Mouse (Mus musculus) cortical plate, adult 2 months (tissue): Measurements from ENCODE around the gene Gm11492.

ENCODE experiments used
- CTCF ChIP-seq: fragments of 200-500 bp; IDR thresholded peaks from 2 replicates; pipeline ENCODE4 v1.5.1; 2011; ENCODE audit warnings: mild to moderate bottlenecking, control low read depth, low read length; ENCODE audit not compliant: insufficient read depth; ENCODE audit errors: extremely low read depth
- POLR2A ChIP-seq: fragments of 200-500 bp; IDR thresholded peaks from 2 replicates; pipeline ENCODE4 v1.6.1; 2011; ENCODE audit warnings: mild to moderate bottlenecking, low read length, control low read depth; ENCODE audit not compliant: insufficient read depth; ENCODE audit errors: extremely low read depth

DNA sequence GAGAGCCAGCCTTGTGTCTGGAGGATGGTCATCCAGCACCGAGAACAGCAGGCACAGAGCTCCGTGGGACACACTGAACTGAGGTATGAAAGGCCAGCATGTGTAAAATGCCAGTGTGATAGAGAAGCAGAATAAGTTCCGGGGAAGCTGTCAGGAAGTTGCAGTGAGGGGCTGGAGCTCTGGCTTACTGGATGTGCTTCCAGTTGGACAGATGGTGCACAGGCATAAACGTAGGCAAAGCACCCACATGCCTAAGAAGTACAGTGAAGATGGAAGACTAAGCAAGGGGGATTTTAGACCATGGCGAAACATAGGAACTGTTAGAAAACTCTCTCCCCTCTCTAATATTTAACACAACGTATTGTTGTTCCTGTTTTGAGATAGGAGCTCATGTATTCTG lies 5.2 kb upstream of the Gm11492 start:
- TF ChIP-seq CTCF (no peak), POLR2A (no peak)
